Mouse (Mus musculus) stomach, embryonic 16.5 days (tissue): Measurements from ENCODE around the gene 2610528J11Rik. TPM values are rescaled to one million over a fixed set of nuclear protein-coding genes. Genes with fewer than 3 reads are reported as not detected.

ENCODE experiments used
- ATAC-seq: fragments of 200-750 bp; cut with Nextera tagmentation; 2 replicates; pipeline ENCODE4 v1.8.0; 2017; ENCODE audit warnings: moderate number of reproducible peaks, moderate TSS enrichment; ENCODE audit not compliant: insufficient read depth, low FRiP score
- H3K27ac ChIP-seq: fragments of 300-500 bp; sonication (generic); 2 replicates; pipeline ENCODE4 v1.5.1; 2014; ENCODE audit warnings: low read length
- H3K27me3 ChIP-seq: fragments of 300-500 bp; sonication (generic); 2 replicates; pipeline ENCODE4 v1.6.1; 2014; ENCODE audit warnings: low read length, control low read depth, mixed read lengths; ENCODE audit not compliant: control insufficient read depth, insufficient read depth
- H3K36me3 ChIP-seq: fragments of 300-500 bp; sonication (generic); 2 replicates; pipeline ENCODE4 v1.6.1; 2014; ENCODE audit warnings: low read length; ENCODE audit not compliant: control insufficient read depth, insufficient read depth
- H3K4me1 ChIP-seq: fragments of 300-500 bp; sonication (generic); 2 replicates; pipeline ENCODE4 v1.6.1; 2014; ENCODE audit warnings: low read length, control low read depth, mixed read lengths; ENCODE audit not compliant: control insufficient read depth, insufficient read depth
- H3K4me2 ChIP-seq: fragments of 300-500 bp; sonication (generic); 2 replicates; pipeline ENCODE4 v1.6.1; 2014; ENCODE audit warnings: low read depth, low read length, mixed read lengths
- H3K4me3 ChIP-seq: fragments of 300-500 bp; sonication (generic); replicated peaks from 2 replicates; pipeline ENCODE4 v1.5.1; 2014; ENCODE audit warnings: mild to moderate bottlenecking, low read length
- H3K9ac ChIP-seq: fragments of 300-500 bp; sonication (generic); 2 replicates; pipeline ENCODE4 v1.6.1; 2014; ENCODE audit warnings: low read length
- H3K9me3 ChIP-seq: fragments of 300-500 bp; sonication (generic); replicated peaks from 2 replicates; pipeline ENCODE4 v1.6.1; 2016; ENCODE audit warnings: low read length, control low read depth; ENCODE audit not compliant: control insufficient read depth
- WGBS: fragments of 180-500 bp; shearing (Covaris S2); extraction: QIAGEN DNeasy Blood & Tissue Kit; methylation state at CpG from one replicate; pipeline ENCODE4 v1.1.7; 2014; 5-methylcytosine and 5-hydroxymethylcytosine counted together
- polyA plus RNA-seq: library from polyadenylated mRNA; unstranded; fragments of >200 nt; fragmentation: Nextera tagmentation; extraction: Ambion mirVana; gene quantifications from 2 replicates; pipeline ENCODE4 v1.2.1, GENCODE M21; 2015

2610528J11Rik gene
- polyA plus RNA-seq, 1 experiment from 2014 or later: 31.8 TPM

- ATAC-seq: no peak
- H3K27me3 ChIP-seq: peaks cover 2% of the 10 kb centered on the region; the same call in 1 of the 2 replicates
- 7% methylated on average over 6 of the region's 6 CpGs for WGBS
These were observed 49.3 kb downstream of the 2610528J11Rik start for GRCm38 (mm10) chr4:118576097-118576496.

GRCm38 (mm10) chr4:118579313-118579712, 52.5 kb downstream of the 2610528J11Rik start:
- H3K27ac ChIP-seq: no peak overlapping the region
- no peak overlapping the region for H3K9ac ChIP-seq
- 48% methylated on average over 13 of the region's 13 CpGs for WGBS
- no peaks in the 10 kb centered on the region for H3K9me3 ChIP-seq
- H3K36me3 ChIP-seq: no peaks in the 10 kb centered on the region
- no peaks in the 10 kb centered on the region for H3K4me1 ChIP-seq
- no peak for ATAC-seq
- H3K4me3 ChIP-seq: no peak overlapping the region
- H3K4me2 ChIP-seq: no peak overlapping the region
- H3K27me3 ChIP-seq: peaks cover 2% of the 10 kb centered on the region; the same call in 1 of the 2 replicates

More at GRCm38 (mm10) chr4:118576097-118576496, 49.3 kb downstream of the 2610528J11Rik start:
- Histone ChIP-seq H3K9ac (no peak overlapping the region), H3K27ac (no peak overlapping the region), H3K4me1 (no peaks in the 10 kb centered on the region), H3K36me3 (no peaks in the 10 kb centered on the region), H3K4me3 (no peak overlapping the region), H3K4me2 (no peak overlapping the region), H3K9me3 (no peaks in the 10 kb centered on the region)

Other genes starting within 250 kb of the 2610528J11Rik start
- gene Ptprf, start 235.6 kb upstream of the 2610528J11Rik start, polyA plus RNA-seq: 86.0 and 93.0 TPM in 2 replicates
- 6.7 and 6.8 TPM in 2 replicates for gene Szt2, start 117.7 kb upstream of the 2610528J11Rik start, polyA plus RNA-seq
- gene Med8, start 117.7 kb upstream of the 2610528J11Rik start, polyA plus RNA-seq: 91.0 and 92.0 TPM in 2 replicates
- 171 and 204 TPM in 2 replicates for gene Elovl1, start 98.9 kb upstream of the 2610528J11Rik start, polyA plus RNA-seq
- 192 TPM in 2 replicates for gene Cdc20, start 89.6 kb upstream of the 2610528J11Rik start, polyA plus RNA-seq
- 0.48 and 0.50 TPM in 2 replicates for gene Mpl, start 69.5 kb upstream of the 2610528J11Rik start, polyA plus RNA-seq
- 25.4 and 27.6 TPM in 2 replicates for gene Tie1, start 36.9 kb upstream of the 2610528J11Rik start, polyA plus RNA-seq
- gene Tmem125, start 17.0 kb downstream of the 2610528J11Rik start, polyA plus RNA-seq: 16.7 and 24.0 TPM in 2 replicates
- gene Cfap57, start 93.8 kb downstream of the 2610528J11Rik start, polyA plus RNA-seq: 0.25 TPM in 2 replicates
- gene Ebna1bp2, start 93.8 kb downstream of the 2610528J11Rik start, polyA plus RNA-seq: 117 and 120 TPM in 2 replicates
- not detected in 2 replicates for gene Olfr62, start 132.0 kb downstream of the 2610528J11Rik start, polyA plus RNA-seq
- gene Olfr1342, start 165.8 kb downstream of the 2610528J11Rik start, polyA plus RNA-seq: not detected in 2 replicates
- not detected in 2 replicates for gene Olfr1341, start 176.5 kb downstream of the 2610528J11Rik start, polyA plus RNA-seq
- not detected in 2 replicates for gene Olfr1340, start 193.1 kb downstream of the 2610528J11Rik start, polyA plus RNA-seq
- gene Olfr1339, start 205.2 kb downstream of the 2610528J11Rik start, polyA plus RNA-seq: not detected in 2 replicates
- gene Olfr1338, start 231.7 kb downstream of the 2610528J11Rik start, polyA plus RNA-seq: not detected in 2 replicates